Mouse (Mus musculus) heart, embryonic 16.5 days (tissue): Measurements from ENCODE around the gene Rdh8. TPM values are rescaled to one million over a fixed set of nuclear protein-coding genes. Genes with fewer than 3 reads are reported as not detected.

Experiments
- ATAC-seq: fragments of 200-750 bp; cut with Nextera tagmentation; replicated peaks from 2 replicates; pipeline ENCODE4 v1.8.0; 2017; ENCODE audit warnings: moderate number of reproducible peaks; ENCODE audit not compliant: insufficient read depth, low FRiP score; ENCODE audit errors: extremely low read depth
- H3K27ac ChIP-seq: fragments of 300-500 bp; sonication (generic); 2 replicates; pipeline ENCODE4 v1.5.1; 2014; ENCODE audit warnings: mild to moderate bottlenecking, low read length, control low read depth, moderate library complexity
- H3K27me3 ChIP-seq: fragments of 300-500 bp; sonication (generic); 2 replicates; pipeline ENCODE4 v1.6.1; 2014; ENCODE audit warnings: low read length, mixed read lengths; ENCODE audit not compliant: control insufficient read depth, insufficient read depth
- H3K36me3 ChIP-seq: fragments of 300-500 bp; sonication (generic); 2 replicates; pipeline ENCODE4 v1.6.1; 2014; ENCODE audit not compliant: control insufficient read depth, insufficient read depth
- H3K4me1 ChIP-seq: fragments of 300-500 bp; sonication (generic); 2 replicates; pipeline ENCODE4 v1.6.1; 2014; ENCODE audit warnings: low read length, mixed read lengths; ENCODE audit not compliant: control insufficient read depth, insufficient read depth
- H3K4me2 ChIP-seq: fragments of 300-500 bp; sonication (generic); 2 replicates; pipeline ENCODE4 v1.6.1; 2014; ENCODE audit warnings: low read depth, mild to moderate bottlenecking, control low read depth, low read length
- H3K4me3 ChIP-seq: fragments of 300-500 bp; sonication (generic); 2 replicates; pipeline ENCODE4 v1.5.1; 2014; ENCODE audit warnings: mild to moderate bottlenecking, control low read depth, low read length
- H3K9ac ChIP-seq: fragments of 300-500 bp; sonication (generic); 2 replicates; pipeline ENCODE4 v1.6.1; 2014; ENCODE audit warnings: low read length, control low read depth
- H3K9me3 ChIP-seq: fragments of 300-500 bp; sonication (generic); replicated peaks from 2 replicates; pipeline ENCODE4 v1.6.1; 2016; ENCODE audit warnings: low read length; ENCODE audit not compliant: control insufficient read depth
- WGBS: fragments of 180-500 bp; shearing (Covaris S2); extraction: QIAGEN DNeasy Blood & Tissue Kit; methylation state at CpG from one replicate; pipeline ENCODE4 v1.1.7; 2014; 5-methylcytosine and 5-hydroxymethylcytosine counted together
- polyA plus RNA-seq: library from polyadenylated mRNA; unstranded; fragments of >200 nt; fragmentation: Nextera tagmentation; extraction: Ambion mirVana; gene quantifications from 2 replicates; pipeline ENCODE4 v1.2.1, GENCODE M21; 2015

The Rdh8 gene
- polyA plus RNA-seq, 1 experiment from 2014 or later, result not detected

- no peak overlapping the region for H3K27ac ChIP-seq
- no peak overlapping the region for H3K4me2 ChIP-seq
- WGBS, result 35% methylated on average over 6 of the region's 6 CpGs
- H3K27me3 ChIP-seq, result peaks cover 4% of the 10 kb centered on the region; the same call in 1 of the 2 replicates
- no peaks in the 10 kb centered on the region for H3K4me1 ChIP-seq
- H3K36me3 ChIP-seq, result no peaks in the 10 kb centered on the region
- no peak for ATAC-seq
- H3K9me3 ChIP-seq, result no peaks in the 10 kb centered on the region
- H3K9ac ChIP-seq, result no peak overlapping the region
- no peak overlapping the region for H3K4me3 ChIP-seq
These were observed 41.6 kb downstream of the Rdh8 start for GRCm38 (mm10) chr9:20859926-20860325.

GRCm38 (mm10) chr9:20861821-20862220 lies 43.5 kb downstream of the Rdh8 start:
- Histone ChIP-seq H3K27ac (no peak overlapping the region), H3K9me3 (no peaks in the 10 kb centered on the region), H3K36me3 (no peaks in the 10 kb centered on the region), H3K4me1 (no peaks in the 10 kb centered on the region), H3K27me3 (peaks cover 4% of the 10 kb centered on the region; the same call in 1 of the 2 replicates), H3K4me3 (no peak overlapping the region), H3K4me2 (no peak overlapping the region), H3K9ac (no peak overlapping the region)
- ATAC-seq, result no peak
- WGBS, result 11% methylated on average over 4 of the region's 4 CpGs

GRCm38 (mm10) chr9:20862225-20862624 lies 43.9 kb downstream of the Rdh8 start:
- H3K27me3 ChIP-seq, result peaks cover 4% of the 10 kb centered on the region
- no peak overlapping the region for H3K4me2 ChIP-seq
- no peaks in the 10 kb centered on the region for H3K9me3 ChIP-seq
- H3K9ac ChIP-seq, result no peak overlapping the region
- H3K4me3 ChIP-seq, result no peak overlapping the region
- no peaks in the 10 kb centered on the region for H3K4me1 ChIP-seq
- no peaks in the 10 kb centered on the region for H3K36me3 ChIP-seq
- ATAC-seq, result no peak
- WGBS, result 43% methylated on average over 4 of the region's 4 CpGs
- no peak overlapping the region for H3K27ac ChIP-seq

- ATAC-seq, result no peak
- no peak overlapping the region for H3K4me2 ChIP-seq
- peaks cover 15% of the 10 kb centered on the region for H3K27me3 ChIP-seq
These were observed 48.6 kb downstream of the Rdh8 start for GRCm38 (mm10) chr9:20866879-20867278.

GRCm38 (mm10) chr9:20868448-20869001 lies 50.2 kb downstream of the Rdh8 start, which contains the start of gene A230050P20Rik:
Gene A230050P20Rik (plus strand): TSS chr9:20868642.
- Histone ChIP-seq H3K4me3 (peak within 1 kb of the TSS; percentile 57), H3K9ac (peak within 1 kb of the TSS; percentile 73), H3K4me2 (peak within 1 kb of the TSS; percentile 84), H3K36me3 (no peaks in the 10 kb centered on the region), H3K27me3 (peaks cover 15% of the 10 kb centered on the region), H3K9me3 (no peaks in the 10 kb centered on the region), H3K27ac (no peak within 1 kb of the TSS), H3K4me1 (no peaks in the 10 kb centered on the region)
- peak; percentile 59 for ATAC-seq
- WGBS, result 7% methylated on average over 53 of the region's 53 CpGs

More at GRCm38 (mm10) chr9:20866879-20867278, 48.6 kb downstream of the Rdh8 start:
- no peak overlapping the region for H3K4me3 ChIP-seq
- no peaks in the 10 kb centered on the region for H3K4me1 ChIP-seq
- no peaks in the 10 kb centered on the region for H3K9me3 ChIP-seq
- H3K9ac ChIP-seq, result no peak overlapping the region
- no peak overlapping the region for H3K27ac ChIP-seq
- WGBS, result 60% methylated on average over 3 of the region's 3 CpGs
- H3K36me3 ChIP-seq, result no peaks in the 10 kb centered on the region

- ATAC-seq, result no peak
- no peaks in the 10 kb centered on the region for H3K9me3 ChIP-seq
- peak overlapping the region; percentile 84 for H3K4me2 ChIP-seq
- H3K36me3 ChIP-seq, result no peaks in the 10 kb centered on the region
- H3K4me3 ChIP-seq, result peak overlapping the region; percentile 57
- peak overlapping the region; percentile 73 for H3K9ac ChIP-seq
- H3K4me1 ChIP-seq, result no peaks in the 10 kb centered on the region
- peaks cover 15% of the 10 kb centered on the region for H3K27me3 ChIP-seq
- H3K27ac ChIP-seq, result no peak overlapping the region
- 2% methylated on average over 19 of the region's 19 CpGs for WGBS
These were observed 50.9 kb downstream of the Rdh8 start for GRCm38 (mm10) chr9:20869246-20869645.

GRCm38 (mm10) chr9:20870211-20871173 lies 52.2 kb downstream of the Rdh8 start:
- no peak overlapping the region for H3K4me3 ChIP-seq
- no peak overlapping the region for H3K4me2 ChIP-seq
- H3K4me1 ChIP-seq, result no peaks in the 10 kb centered on the region
- H3K27me3 ChIP-seq, result peaks cover 15% of the 10 kb centered on the region
- ATAC-seq, result no peak
- WGBS, result 73% methylated on average over 12 of the region's 12 CpGs
- no peaks in the 10 kb centered on the region for H3K36me3 ChIP-seq
- no peak overlapping the region for H3K27ac ChIP-seq
- H3K9ac ChIP-seq, result no peak overlapping the region
- H3K9me3 ChIP-seq, result no peaks in the 10 kb centered on the region

GRCm38 (mm10) chr9:20872991-20873390 lies 54.7 kb downstream of the Rdh8 start:
- H3K4me2 ChIP-seq, result no peak overlapping the region
- H3K9me3 ChIP-seq, result no peaks in the 10 kb centered on the region
- peaks cover 5% of the 10 kb centered on the region for H3K4me1 ChIP-seq
- H3K36me3 ChIP-seq, result no peaks in the 10 kb centered on the region
- no peak overlapping the region for H3K4me3 ChIP-seq
- WGBS, result 80% methylated on average over 10 of the region's 10 CpGs
- no peak overlapping the region for H3K9ac ChIP-seq
- no peak overlapping the region for H3K27ac ChIP-seq
- H3K27me3 ChIP-seq, result peaks cover 7% of the 10 kb centered on the region
- no peak for ATAC-seq

- Histone ChIP-seq H3K4me3 (no peak overlapping the region), H3K9ac (no peak overlapping the region), H3K27ac (no peak overlapping the region), H3K9me3 (no peaks in the 10 kb centered on the region), H3K4me2 (no peak overlapping the region), H3K4me1 (peaks cover 5% of the 10 kb centered on the region), H3K36me3 (no peaks in the 10 kb centered on the region), H3K27me3 (peaks cover 7% of the 10 kb centered on the region)
- ATAC-seq, result no peak
- 83% methylated on average over 12 of the region's 12 CpGs for WGBS
These were observed 55.2 kb downstream of the Rdh8 start for GRCm38 (mm10) chr9:20873521-20873920.
